Mouse (Mus musculus): Measurements from ENCODE around the gene Rec8.

- TF ChIP-seq HCFC1 (IDR thresholded peaks at IDR 0.05; ENCODE audit: low read depth, low read length) (no peak), SIN3A (IDR thresholded peaks at IDR 0.05; ENCODE audit: low read length) (no peak), SMC3 (IDR thresholded peaks at IDR 0.05; ENCODE audit: low read depth, low read length) (no peak), POLR2A (IDR thresholded peaks at IDR 0.05; ENCODE audit: low read depth, low read length) (no peak), MYC (IDR thresholded peaks at IDR 0.05; ENCODE audit: low read depth, low read length) (no peak), CTCF (conservative IDR thresholded peaks at IDR 0.05 in 1 of 2, IDR thresholded peaks at IDR 0.05 in 1 of 2; ENCODE audit: low read depth in 2 of 2, low read length in 2 of 2) (no peak), RCOR1 (conservative IDR thresholded peaks at IDR 0.05; ENCODE audit: low read depth, low read length) (no peak)
These were observed 3.2 kb upstream of the Rec8 start for GRCm38 (mm10) chr14:55614565-55615178.

Measured in CH12.LX (cell line).